Mouse (Mus musculus): Measurements from ENCODE around the gene Nt5dc3.

- TF ChIP-seq POLR2A (IDR thresholded peaks at IDR 0.05; ENCODE audit: extremely low read depth, insufficient read depth, low read length) (no peak), CTCF (IDR thresholded peaks at IDR 0.05; ENCODE audit: low read depth, low read length) (no peak)
Measured at GRCm38 (mm10) chr10:86881448-86881847, 102.6 kb downstream of the Nt5dc3 start.

Data from liver, adult 2 months (tissue).